Mouse (Mus musculus): ENCODE results near the gene Pbld2. TPM values are rescaled to one million over a fixed set of nuclear protein-coding genes. Genes with fewer than 3 reads are reported as not detected.
A peak's percentile ranks its signal among the peaks of the same experiment; 100 is the strongest.

Gene Pbld2
- polyA plus RNA-seq, 1 experiment from 2014 or later = 1.2 TPM

DNA sequence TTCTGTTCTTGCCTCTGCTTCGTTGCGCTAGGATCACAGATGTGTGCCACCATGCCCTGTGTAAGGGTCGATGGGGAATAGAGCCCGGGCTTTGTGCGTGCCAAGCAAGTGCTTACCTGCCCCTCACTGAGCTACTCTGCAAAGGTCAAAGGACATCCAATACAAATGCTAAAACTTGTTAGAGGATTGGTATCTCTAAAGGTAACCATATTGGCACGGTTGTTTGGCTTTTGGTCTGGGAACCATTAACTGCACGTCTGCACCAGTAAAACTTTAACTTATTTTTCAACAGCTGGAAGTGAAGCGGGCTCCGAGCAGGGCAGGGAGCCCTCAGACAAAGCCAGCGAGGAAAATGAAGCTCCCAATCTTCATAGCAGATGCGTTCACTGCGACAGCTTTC, 37.2 kb downstream of the Pbld2 start:
- Histone ChIP-seq H3K36me3 (ENCODE audit: control insufficient read depth, insufficient read depth, low read length) (no peaks in the 10 kb centered on the region), H3K27ac (ENCODE audit: low read depth, low read length) (no peak overlapping the region), H3K27me3 (replicated peaks; ENCODE audit: control insufficient read depth, insufficient read depth, low read length) (no peaks in the 10 kb centered on the region), H3K4me1 (replicated peaks; ENCODE audit: control insufficient read depth, insufficient read depth, low read length) (no peaks in the 10 kb centered on the region), H3K4me2 (no peak overlapping the region), H3K4me3 (ENCODE audit: low read depth, low read length) (no peak overlapping the region), H3K9ac (ENCODE audit: low read depth, low read length) (no peak overlapping the region), H3K9me3 (ENCODE audit: control insufficient read depth, low read length) (no peaks in the 10 kb centered on the region)
- whole genome bisulfite sequencing = 68% methylated on average over 12 of the region's 12 CpGs
- ATAC-seq (replicated peaks; ENCODE audit: low FRiP score) (no peak), DNase-seq (ENCODE audit: low spot score) (no peak)

GRCm38 (mm10) chr10:63062696-63063095, 38.6 kb downstream of the Pbld2 start:
- Histone ChIP-seq H3K27me3 (replicated peaks; ENCODE audit: control insufficient read depth, insufficient read depth, low read length) (no peaks in the 10 kb centered on the region), H3K4me1 (replicated peaks; ENCODE audit: control insufficient read depth, insufficient read depth, low read length) (no peaks in the 10 kb centered on the region), H3K9ac (ENCODE audit: low read depth, low read length) (no peak overlapping the region), H3K4me2 (no peak overlapping the region), H3K9me3 (ENCODE audit: control insufficient read depth, low read length) (no peaks in the 10 kb centered on the region), H3K36me3 (ENCODE audit: control insufficient read depth, insufficient read depth, low read length) (no peaks in the 10 kb centered on the region), H3K4me3 (ENCODE audit: low read depth, low read length) (no peak overlapping the region), H3K27ac (ENCODE audit: low read depth, low read length) (no peak overlapping the region)
- 92% methylated on average over 5 of the region's 5 CpGs for WGBS
- no peak for DNase-seq (ENCODE audit: low spot score)
- no peak for ATAC-seq (replicated peaks; ENCODE audit: low FRiP score)

DNA sequence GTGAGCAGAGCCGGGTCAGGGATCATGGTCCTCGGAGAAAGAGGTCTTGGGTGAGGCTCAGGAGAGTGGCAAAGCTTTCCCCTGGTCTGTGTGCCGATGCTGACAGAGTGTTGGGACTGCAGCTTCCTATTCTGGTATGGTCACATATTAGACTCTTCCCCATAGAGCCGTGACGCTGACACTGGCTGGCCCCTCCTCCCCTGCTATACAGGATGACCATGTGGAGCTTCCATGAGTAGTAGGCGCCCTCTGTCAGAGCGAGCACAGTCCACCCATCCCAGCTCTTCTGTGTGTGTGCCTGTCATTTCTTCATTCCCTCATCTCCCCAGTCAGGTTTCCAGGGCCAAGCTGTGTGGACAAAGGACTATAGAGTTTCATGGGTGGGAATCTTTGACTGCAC, 39.2 kb downstream of the Pbld2 start:
- WGBS = 75% methylated on average over 7 of the region's 7 CpGs
- no peak overlapping the region for H3K9ac ChIP-seq (ENCODE audit: low read depth, low read length)
- ATAC-seq (replicated peaks; ENCODE audit: low FRiP score) (no peak), DNase-seq (ENCODE audit: low spot score) (no peak)
- H3K4me3 ChIP-seq (ENCODE audit: low read depth, low read length) = no peak overlapping the region
- no peaks in the 10 kb centered on the region for H3K27me3 ChIP-seq (replicated peaks; ENCODE audit: control insufficient read depth, insufficient read depth, low read length)
- no peak overlapping the region for H3K27ac ChIP-seq (ENCODE audit: low read depth, low read length)
- H3K36me3 ChIP-seq (ENCODE audit: control insufficient read depth, insufficient read depth, low read length) = no peaks in the 10 kb centered on the region
- no peaks in the 10 kb centered on the region for H3K9me3 ChIP-seq (ENCODE audit: control insufficient read depth, low read length)
- H3K4me1 ChIP-seq (replicated peaks; ENCODE audit: control insufficient read depth, insufficient read depth, low read length) = no peaks in the 10 kb centered on the region
- no peak overlapping the region for H3K4me2 ChIP-seq

- Histone ChIP-seq H3K36me3 (ENCODE audit: control insufficient read depth, insufficient read depth, low read length) (no peaks in the 10 kb centered on the region), H3K4me3 (ENCODE audit: low read depth, low read length) (no peak overlapping the region), H3K9me3 (ENCODE audit: control insufficient read depth, low read length) (no peaks in the 10 kb centered on the region), H3K9ac (ENCODE audit: low read depth, low read length) (no peak overlapping the region), H3K27me3 (replicated peaks; ENCODE audit: control insufficient read depth, insufficient read depth, low read length) (no peaks in the 10 kb centered on the region), H3K4me1 (replicated peaks; ENCODE audit: control insufficient read depth, insufficient read depth, low read length) (no peaks in the 10 kb centered on the region), H3K27ac (ENCODE audit: low read depth, low read length) (no peak overlapping the region), H3K4me2 (no peak overlapping the region)
- 76% methylated on average over 9 of the region's 9 CpGs for WGBS
- ATAC-seq (replicated peaks; ENCODE audit: low FRiP score) (no peak), DNase-seq (ENCODE audit: low spot score) (no peak)
These were observed 40.4 kb downstream of the Pbld2 start for GRCm38 (mm10) chr10:63064516-63064915.

GRCm38 (mm10) chr10:63065561-63065960, 41.4 kb downstream of the Pbld2 start:
- Histone ChIP-seq H3K9me3 (ENCODE audit: control insufficient read depth, low read length) (no peaks in the 10 kb centered on the region), H3K27ac (ENCODE audit: low read depth, low read length) (no peak overlapping the region), H3K4me3 (ENCODE audit: low read depth, low read length) (no peak overlapping the region), H3K4me1 (replicated peaks; ENCODE audit: control insufficient read depth, insufficient read depth, low read length) (no peaks in the 10 kb centered on the region), H3K9ac (ENCODE audit: low read depth, low read length) (no peak overlapping the region), H3K4me2 (no peak overlapping the region), H3K36me3 (ENCODE audit: control insufficient read depth, insufficient read depth, low read length) (no peaks in the 10 kb centered on the region), H3K27me3 (replicated peaks; ENCODE audit: control insufficient read depth, insufficient read depth, low read length) (no peaks in the 10 kb centered on the region)
- WGBS = 64% methylated on average over 8 of the region's 8 CpGs
- ATAC-seq (replicated peaks; ENCODE audit: low FRiP score) = no peak
- DNase-seq (ENCODE audit: low spot score) = no peak

DNA sequence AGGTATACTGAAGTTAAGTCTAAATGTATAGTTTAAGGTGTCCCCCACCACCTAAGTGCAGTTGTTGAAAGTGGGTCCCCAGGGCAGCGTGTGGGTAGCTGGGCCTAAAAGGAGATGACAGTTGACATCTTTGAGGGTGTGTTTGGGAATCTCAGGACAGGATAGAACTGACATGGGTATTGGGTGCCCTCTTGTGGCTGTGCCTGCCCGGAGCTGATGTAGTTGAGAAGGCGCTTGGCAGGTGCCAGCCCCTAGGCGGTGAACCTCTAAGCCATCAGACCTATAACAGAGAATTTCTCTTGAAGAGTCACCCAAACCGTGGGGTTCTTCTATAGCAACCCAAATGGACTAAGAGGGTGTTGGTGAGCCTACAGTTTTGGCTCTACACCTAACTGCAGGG, 41.9 kb downstream of the Pbld2 start:
- 19% methylated on average over 5 of the region's 5 CpGs for WGBS

GRCm38 (mm10) chr10:63086304-63086703, 62.2 kb downstream of the Pbld2 start:
- Histone ChIP-seq H3K9me3 (ENCODE audit: control insufficient read depth, low read length) (no peaks in the 10 kb centered on the region), H3K4me2 (no peak overlapping the region), H3K36me3 (ENCODE audit: control insufficient read depth, insufficient read depth, low read length) (no peaks in the 10 kb centered on the region), H3K27ac (ENCODE audit: low read depth, low read length) (no peak overlapping the region), H3K4me3 (ENCODE audit: low read depth, low read length) (no peak overlapping the region), H3K4me1 (replicated peaks; ENCODE audit: control insufficient read depth, insufficient read depth, low read length) (0 out of 2 replicates have a peak, but pooled peaks cover 5% of the 10 kb centered on the region), H3K9ac (ENCODE audit: low read depth, low read length) (no peak overlapping the region), H3K27me3 (replicated peaks; ENCODE audit: control insufficient read depth, insufficient read depth, low read length) (peaks cover 17% of the 10 kb centered on the region)
- ATAC-seq (replicated peaks; ENCODE audit: low FRiP score) = peak; percentile 49; the same call in 1 of the 2 replicates
- 47% methylated on average over 10 of the region's 10 CpGs for WGBS
- no peak for DNase-seq (ENCODE audit: low spot score)

More for the DNA sequence above, 41.9 kb downstream of the Pbld2 start:
- ATAC-seq (replicated peaks; ENCODE audit: low FRiP score) (peak; percentile 56; the same call in 1 of the 2 replicates), DNase-seq (ENCODE audit: low spot score) (peak; percentile 61)
- Histone ChIP-seq H3K27me3 (replicated peaks; ENCODE audit: control insufficient read depth, insufficient read depth, low read length) (no peaks in the 10 kb centered on the region), H3K4me2 (no peak overlapping the region), H3K4me3 (ENCODE audit: low read depth, low read length) (no peak overlapping the region), H3K27ac (ENCODE audit: low read depth, low read length) (no peak overlapping the region), H3K9me3 (ENCODE audit: control insufficient read depth, low read length) (no peaks in the 10 kb centered on the region), H3K36me3 (ENCODE audit: control insufficient read depth, insufficient read depth, low read length) (no peaks in the 10 kb centered on the region), H3K4me1 (replicated peaks; ENCODE audit: control insufficient read depth, insufficient read depth, low read length) (no peaks in the 10 kb centered on the region), H3K9ac (ENCODE audit: low read depth, low read length) (no peak overlapping the region)

DNA sequence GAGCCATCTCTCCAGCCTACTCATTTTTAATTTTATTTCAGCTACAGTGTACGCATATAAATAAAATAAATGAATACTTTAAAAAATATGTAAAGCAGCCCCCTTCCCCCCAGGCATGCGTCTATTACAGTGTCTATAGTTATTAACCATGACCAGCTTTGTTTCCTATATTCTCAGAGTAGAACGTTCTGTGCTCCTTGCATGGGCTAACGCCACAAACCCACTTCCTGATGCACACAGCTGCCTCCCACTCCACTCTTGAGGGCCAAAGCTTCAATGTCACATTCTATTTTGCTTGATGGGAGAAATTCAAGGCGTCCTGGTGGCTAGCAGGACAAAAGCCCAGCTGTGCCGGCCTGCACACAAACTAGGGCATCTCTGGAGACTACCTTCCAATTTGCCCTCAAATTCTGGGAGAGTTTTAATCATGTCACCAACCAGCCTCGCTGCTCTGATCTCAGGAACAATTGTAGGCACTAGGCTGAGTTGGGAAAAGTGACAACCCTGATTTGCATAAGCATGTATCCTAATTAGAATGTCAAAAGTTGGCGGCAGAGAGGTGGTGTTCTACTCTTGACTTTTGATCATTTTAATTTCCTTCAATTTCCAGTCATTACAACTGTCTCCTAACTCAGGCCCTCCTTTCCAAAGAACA, 65.1 kb downstream of the Pbld2 start:
- ATAC-seq (replicated peaks; ENCODE audit: low FRiP score) (no peak), DNase-seq (ENCODE audit: low spot score) (no peak)
- Histone ChIP-seq H3K4me3 (ENCODE audit: low read depth, low read length) (no peak overlapping the region), H3K27me3 (replicated peaks; ENCODE audit: control insufficient read depth, insufficient read depth, low read length) (peaks cover 17% of the 10 kb centered on the region), H3K4me2 (peak overlapping the region; percentile 51), H3K27ac (ENCODE audit: low read depth, low read length) (no peak overlapping the region), H3K36me3 (ENCODE audit: control insufficient read depth, insufficient read depth, low read length) (no peaks in the 10 kb centered on the region), H3K4me1 (replicated peaks; ENCODE audit: control insufficient read depth, insufficient read depth, low read length) (0 out of 2 replicates have a peak, but pooled peaks cover 5% of the 10 kb centered on the region), H3K9ac (ENCODE audit: low read depth, low read length) (no peak overlapping the region), H3K9me3 (ENCODE audit: control insufficient read depth, low read length) (no peaks in the 10 kb centered on the region)
- 35% methylated on average over 8 of the region's 8 CpGs for WGBS

Data from liver, embryonic 11.5 days (tissue).